Mouse (Mus musculus): ENCODE measurements around the gene Slco2a1. TPM values are rescaled to one million over a fixed set of nuclear protein-coding genes. Genes with fewer than 3 reads are reported as not detected.

Slco2a1 gene
- polyA plus RNA-seq, 1 experiment from 2014 or later = 0.43 TPM

DNA sequence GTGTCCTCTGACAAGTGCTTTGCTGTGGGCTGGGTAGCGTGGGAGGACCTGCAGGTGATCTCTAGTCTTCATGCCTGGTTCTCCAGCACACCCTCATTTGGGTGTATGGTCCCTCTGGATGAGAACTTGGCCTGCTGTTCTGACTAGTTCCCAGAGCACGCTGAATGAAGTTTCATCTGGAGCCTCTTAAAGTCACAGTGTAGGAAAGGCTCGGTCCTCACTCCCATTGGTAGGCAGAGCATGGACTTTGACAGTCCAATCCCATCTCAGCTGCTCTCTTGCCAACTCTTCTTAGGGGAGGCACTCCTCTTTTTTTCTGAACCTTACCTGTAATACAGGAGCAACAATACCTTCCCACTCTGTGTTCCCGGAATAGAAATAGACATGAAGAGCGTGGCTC, 67.7 kb downstream of the Slco2a1 start:
- H3K36me3 ChIP-seq (ENCODE audit: control insufficient read depth, insufficient read depth, low read length) = no peaks in the 10 kb centered on the region

DNA sequence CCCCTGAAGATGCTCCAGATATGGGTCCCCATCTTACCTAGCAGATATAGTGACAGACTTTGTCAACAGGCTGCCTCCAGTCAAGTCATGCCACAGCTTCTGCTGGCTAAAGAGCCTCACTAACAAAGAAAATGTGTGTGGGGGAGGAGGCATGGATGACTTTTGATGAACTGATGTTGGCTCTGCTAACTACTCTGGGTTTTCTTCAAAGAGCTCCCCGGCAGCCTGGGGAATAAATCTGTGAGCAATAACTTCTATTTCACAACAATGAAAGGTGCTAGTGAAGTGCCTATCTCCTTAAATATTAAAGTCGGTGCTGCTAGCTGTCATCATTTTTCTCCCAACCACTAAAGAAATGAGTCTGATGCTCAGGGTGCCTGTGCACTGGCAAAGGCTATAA, 72.0 kb downstream of the Slco2a1 start:
- DNase-seq (ENCODE audit: low spot score) = no peak
- no peaks in the 10 kb centered on the region for H3K27me3 ChIP-seq (ENCODE audit: control insufficient read depth, insufficient read depth, low read length)
- WGBS = 91% methylated on average over 2 of the region's 2 CpGs

More for the DNA sequence above, 67.7 kb downstream of the Slco2a1 start:
- no peaks in the 10 kb centered on the region for H3K4me1 ChIP-seq (replicated peaks; ENCODE audit: control insufficient read depth, insufficient read depth, low read length)
- no peaks in the 10 kb centered on the region for H3K27me3 ChIP-seq (ENCODE audit: control insufficient read depth, insufficient read depth, low read length)
- no peak overlapping the region for H3K27ac ChIP-seq (ENCODE audit: low read depth, low read length)
- ATAC-seq (ENCODE audit: low FRiP score) = no peak
- H3K9me3 ChIP-seq (ENCODE audit: control insufficient read depth, low read length) = no peaks in the 10 kb centered on the region
- WGBS = 88% methylated on average over 5 of the region's 5 CpGs
- no peak overlapping the region for H3K4me3 ChIP-seq (ENCODE audit: low read depth, low read length)
- no peak for DNase-seq (ENCODE audit: low spot score)
- no peak overlapping the region for H3K9ac ChIP-seq (ENCODE audit: low read depth, low read length)
- H3K4me2 ChIP-seq (replicated peaks; ENCODE audit: low read depth, low read length) = no peak overlapping the region

GRCm38 (mm10) chr9:103061471-103062053, 73.0 kb downstream of the Slco2a1 start:
- Histone ChIP-seq H3K4me2 (replicated peaks; ENCODE audit: low read depth, low read length) (no peak overlapping the region), H3K9me3 (ENCODE audit: control insufficient read depth, low read length) (no peaks in the 10 kb centered on the region), H3K27me3 (ENCODE audit: control insufficient read depth, insufficient read depth, low read length) (no peaks in the 10 kb centered on the region), H3K9ac (ENCODE audit: low read depth, low read length) (no peak overlapping the region), H3K4me3 (ENCODE audit: low read depth, low read length) (no peak overlapping the region), H3K36me3 (ENCODE audit: control insufficient read depth, insufficient read depth, low read length) (no peaks in the 10 kb centered on the region), H3K4me1 (replicated peaks; ENCODE audit: control insufficient read depth, insufficient read depth, low read length) (no peaks in the 10 kb centered on the region), H3K27ac (ENCODE audit: low read depth, low read length) (no peak overlapping the region)
- DNase-seq (ENCODE audit: low spot score) (no peak), ATAC-seq (ENCODE audit: low FRiP score) (no peak)
- 79% methylated on average over 5 of the region's 5 CpGs for WGBS

More for the DNA sequence above, 72.0 kb downstream of the Slco2a1 start:
- no peak overlapping the region for H3K4me2 ChIP-seq (replicated peaks; ENCODE audit: low read depth, low read length)
- H3K9ac ChIP-seq (ENCODE audit: low read depth, low read length) = no peak overlapping the region
- no peaks in the 10 kb centered on the region for H3K4me1 ChIP-seq (replicated peaks; ENCODE audit: control insufficient read depth, insufficient read depth, low read length)
- no peak overlapping the region for H3K4me3 ChIP-seq (ENCODE audit: low read depth, low read length)
- no peak overlapping the region for H3K27ac ChIP-seq (ENCODE audit: low read depth, low read length)
- no peaks in the 10 kb centered on the region for H3K9me3 ChIP-seq (ENCODE audit: control insufficient read depth, low read length)
- H3K36me3 ChIP-seq (ENCODE audit: control insufficient read depth, insufficient read depth, low read length) = no peaks in the 10 kb centered on the region
- ATAC-seq (ENCODE audit: low FRiP score) = no peak

- WGBS = 99% methylated on average over 6 of the region's 6 CpGs
- Histone ChIP-seq H3K9me3 (ENCODE audit: control insufficient read depth, low read length) (no peaks in the 10 kb centered on the region), H3K36me3 (ENCODE audit: control insufficient read depth, insufficient read depth, low read length) (no peaks in the 10 kb centered on the region), H3K27ac (ENCODE audit: low read depth, low read length) (no peak overlapping the region), H3K4me2 (replicated peaks; ENCODE audit: low read depth, low read length) (no peak overlapping the region), H3K4me1 (replicated peaks; ENCODE audit: control insufficient read depth, insufficient read depth, low read length) (no peaks in the 10 kb centered on the region), H3K9ac (ENCODE audit: low read depth, low read length) (no peak overlapping the region), H3K27me3 (ENCODE audit: control insufficient read depth, insufficient read depth, low read length) (no peaks in the 10 kb centered on the region), H3K4me3 (ENCODE audit: low read depth, low read length) (no peak overlapping the region)
- DNase-seq (ENCODE audit: low spot score) (no peak), ATAC-seq (ENCODE audit: low FRiP score) (no peak)
Measured at GRCm38 (mm10) chr9:103063591-103063990, 75.1 kb downstream of the Slco2a1 start.

DNA sequence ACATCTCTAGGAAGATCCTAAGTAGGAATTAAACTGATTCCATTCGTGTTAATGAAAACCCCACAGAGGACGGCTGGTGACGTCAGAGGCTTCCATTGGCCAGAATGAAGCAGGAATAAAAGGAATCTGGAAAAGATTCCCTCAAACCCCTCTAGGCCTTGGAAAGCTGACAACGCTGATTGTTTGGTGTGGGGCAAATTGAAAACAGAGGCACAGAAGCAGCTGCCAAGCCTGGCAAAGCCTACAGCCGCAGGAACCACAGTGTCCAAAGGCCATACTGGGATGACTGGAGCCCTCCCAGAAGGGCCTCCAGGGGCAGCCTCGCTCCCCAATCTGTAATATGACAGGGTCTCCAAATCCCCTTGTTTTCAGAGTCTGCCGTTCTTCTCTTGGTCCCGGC, 78.3 kb downstream of the Slco2a1 start:
- H3K4me3 ChIP-seq (ENCODE audit: low read depth, low read length) = no peak overlapping the region
- no peaks in the 10 kb centered on the region for H3K9me3 ChIP-seq (ENCODE audit: control insufficient read depth, low read length)
- no peak for ATAC-seq (ENCODE audit: low FRiP score)
- H3K27me3 ChIP-seq (ENCODE audit: control insufficient read depth, insufficient read depth, low read length) = no peaks in the 10 kb centered on the region
- no peaks in the 10 kb centered on the region for H3K36me3 ChIP-seq (ENCODE audit: control insufficient read depth, insufficient read depth, low read length)
- H3K9ac ChIP-seq (ENCODE audit: low read depth, low read length) = no peak overlapping the region
- H3K4me2 ChIP-seq (replicated peaks; ENCODE audit: low read depth, low read length) = no peak overlapping the region
- no peaks in the 10 kb centered on the region for H3K4me1 ChIP-seq (replicated peaks; ENCODE audit: control insufficient read depth, insufficient read depth, low read length)
- no peak overlapping the region for H3K27ac ChIP-seq (ENCODE audit: low read depth, low read length)
- no peak for DNase-seq (ENCODE audit: low spot score)
- 82% methylated on average over 8 of the region's 8 CpGs for WGBS

DNA sequence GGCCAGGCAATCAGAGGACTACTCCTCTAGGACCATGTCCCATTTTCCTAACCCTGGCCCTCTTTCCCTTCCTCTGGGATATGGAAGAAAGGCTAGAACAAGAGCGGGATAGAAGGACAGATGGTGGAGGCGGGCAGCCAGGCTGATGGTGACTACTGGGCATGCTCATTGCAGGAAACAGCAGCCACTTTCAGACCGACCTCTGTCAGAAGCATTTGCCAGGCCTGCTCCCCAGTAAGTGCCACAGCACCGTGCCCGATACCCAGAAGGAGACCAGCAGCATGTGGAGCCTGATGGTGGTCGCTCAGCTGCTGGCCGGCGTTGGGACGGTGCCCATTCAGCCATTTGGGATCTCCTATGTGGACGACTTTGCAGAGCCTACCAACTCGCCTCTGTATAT, 79.1 kb downstream of the Slco2a1 start:
- no peak for ATAC-seq (ENCODE audit: low FRiP score)
- Histone ChIP-seq H3K9me3 (ENCODE audit: control insufficient read depth, low read length) (no peaks in the 10 kb centered on the region), H3K36me3 (ENCODE audit: control insufficient read depth, insufficient read depth, low read length) (no peaks in the 10 kb centered on the region), H3K4me1 (replicated peaks; ENCODE audit: control insufficient read depth, insufficient read depth, low read length) (no peaks in the 10 kb centered on the region), H3K9ac (ENCODE audit: low read depth, low read length) (no peak overlapping the region), H3K27ac (ENCODE audit: low read depth, low read length) (no peak overlapping the region), H3K4me3 (ENCODE audit: low read depth, low read length) (no peak overlapping the region), H3K4me2 (replicated peaks; ENCODE audit: low read depth, low read length) (no peak overlapping the region), H3K27me3 (ENCODE audit: control insufficient read depth, insufficient read depth, low read length) (no peaks in the 10 kb centered on the region)
- no peak for DNase-seq (ENCODE audit: low spot score)
- WGBS = 91% methylated on average over 11 of the region's 11 CpGs

DNA sequence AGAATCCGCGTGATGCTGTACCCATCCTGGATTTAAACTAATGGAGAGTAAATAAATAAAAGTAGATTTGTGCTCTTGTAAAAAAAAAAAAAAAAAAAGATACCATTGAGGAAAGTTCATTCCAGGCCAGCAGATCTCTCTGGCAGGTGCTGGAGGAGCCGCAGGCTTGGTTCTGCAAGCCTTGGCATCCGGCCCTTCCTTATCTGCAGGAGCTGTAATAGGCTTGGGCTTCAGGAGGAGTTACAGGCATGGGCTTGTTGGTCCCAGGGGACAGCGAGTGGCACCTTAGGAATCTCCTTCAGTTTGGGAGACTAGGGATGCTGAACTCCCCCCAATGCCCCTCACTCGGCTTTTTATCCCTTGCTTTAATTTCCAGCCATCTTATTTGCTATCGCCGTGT, 80.3 kb downstream of the Slco2a1 start:
- Histone ChIP-seq H3K4me3 (ENCODE audit: low read depth, low read length) (no peak overlapping the region), H3K9ac (ENCODE audit: low read depth, low read length) (no peak overlapping the region), H3K27ac (ENCODE audit: low read depth, low read length) (no peak overlapping the region), H3K4me1 (replicated peaks; ENCODE audit: control insufficient read depth, insufficient read depth, low read length) (no peaks in the 10 kb centered on the region), H3K4me2 (replicated peaks; ENCODE audit: low read depth, low read length) (no peak overlapping the region), H3K9me3 (ENCODE audit: control insufficient read depth, low read length) (no peaks in the 10 kb centered on the region), H3K36me3 (ENCODE audit: control insufficient read depth, insufficient read depth, low read length) (no peaks in the 10 kb centered on the region), H3K27me3 (ENCODE audit: control insufficient read depth, insufficient read depth, low read length) (no peaks in the 10 kb centered on the region)
- no peak for DNase-seq (ENCODE audit: low spot score)
- ATAC-seq (ENCODE audit: low FRiP score) = no peak
- WGBS = 93% methylated on average over 8 of the region's 8 CpGs

DNA sequence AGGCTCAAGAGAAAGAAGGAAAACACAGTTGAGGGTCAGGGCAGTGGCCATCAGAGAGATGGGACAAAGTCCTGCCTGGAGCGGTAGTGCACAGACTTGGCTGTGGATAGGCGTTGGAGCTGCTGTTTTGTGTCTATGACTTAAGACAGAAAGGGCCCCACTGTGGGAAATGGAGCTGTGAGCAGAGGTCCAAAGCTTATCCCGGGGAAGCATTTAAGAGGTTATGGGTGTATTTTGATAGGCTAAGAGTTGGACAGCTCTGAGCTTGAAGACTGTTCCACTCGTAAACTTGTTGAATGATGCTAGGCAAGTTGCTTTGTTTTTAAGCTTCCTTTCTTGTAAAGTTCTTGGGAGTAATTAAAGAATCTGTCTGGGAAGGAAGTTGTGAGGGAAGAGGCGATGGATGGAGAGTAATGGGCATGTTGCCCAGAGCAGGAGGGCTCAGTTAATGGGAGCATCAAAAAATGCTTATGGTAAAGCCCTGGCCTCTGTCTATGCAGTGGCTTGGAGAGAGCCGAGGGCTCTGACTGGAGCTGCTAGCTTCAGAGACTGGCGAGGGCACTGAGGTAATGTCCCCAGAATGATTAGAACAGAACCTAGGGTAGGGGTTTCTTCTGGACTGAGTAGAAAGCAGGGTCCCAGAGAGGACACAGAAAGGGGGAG, 83.2 kb downstream of the Slco2a1 start:
- Histone ChIP-seq H3K27ac (ENCODE audit: low read depth, low read length) (no peak overlapping the region), H3K36me3 (ENCODE audit: control insufficient read depth, insufficient read depth, low read length) (no peaks in the 10 kb centered on the region), H3K4me2 (replicated peaks; ENCODE audit: low read depth, low read length) (no peak overlapping the region), H3K9ac (ENCODE audit: low read depth, low read length) (no peak overlapping the region), H3K27me3 (ENCODE audit: control insufficient read depth, insufficient read depth, low read length) (no peaks in the 10 kb centered on the region), H3K4me1 (replicated peaks; ENCODE audit: control insufficient read depth, insufficient read depth, low read length) (no peaks in the 10 kb centered on the region), H3K4me3 (ENCODE audit: low read depth, low read length) (no peak overlapping the region), H3K9me3 (ENCODE audit: control insufficient read depth, low read length) (no peaks in the 10 kb centered on the region)
- no peak for ATAC-seq (ENCODE audit: low FRiP score)
- 89% methylated on average over 7 of the region's 7 CpGs for WGBS
- no peak for DNase-seq (ENCODE audit: low spot score)

GRCm38 (mm10) chr9:103072204-103072599, 83.7 kb downstream of the Slco2a1 start:
- no peak overlapping the region for H3K27ac ChIP-seq (ENCODE audit: low read depth, low read length)
- no peaks in the 10 kb centered on the region for H3K9me3 ChIP-seq (ENCODE audit: control insufficient read depth, low read length)
- 96% methylated on average over 6 of the region's 6 CpGs for WGBS
- DNase-seq (ENCODE audit: low spot score) (no peak), ATAC-seq (ENCODE audit: low FRiP score) (no peak)
- H3K4me1 ChIP-seq (replicated peaks; ENCODE audit: control insufficient read depth, insufficient read depth, low read length) = no peaks in the 10 kb centered on the region
- H3K9ac ChIP-seq (ENCODE audit: low read depth, low read length) = no peak overlapping the region
- H3K27me3 ChIP-seq (ENCODE audit: control insufficient read depth, insufficient read depth, low read length) = no peaks in the 10 kb centered on the region
- no peaks in the 10 kb centered on the region for H3K36me3 ChIP-seq (ENCODE audit: control insufficient read depth, insufficient read depth, low read length)
- no peak overlapping the region for H3K4me2 ChIP-seq (replicated peaks; ENCODE audit: low read depth, low read length)
- no peak overlapping the region for H3K4me3 ChIP-seq (ENCODE audit: low read depth, low read length)
